Mouse (Mus musculus): ENCODE data around the gene Nup54.

Gene Nup54

GRCm38 (mm10) chr5:92435025-92435584, at the start of gene Nup54:
TSS of gene Nup54 (minus strand) at chr5:92435219.
- DNase-seq (ENCODE audit: low read depth, low spot score), result peak; percentile 98

DNA sequence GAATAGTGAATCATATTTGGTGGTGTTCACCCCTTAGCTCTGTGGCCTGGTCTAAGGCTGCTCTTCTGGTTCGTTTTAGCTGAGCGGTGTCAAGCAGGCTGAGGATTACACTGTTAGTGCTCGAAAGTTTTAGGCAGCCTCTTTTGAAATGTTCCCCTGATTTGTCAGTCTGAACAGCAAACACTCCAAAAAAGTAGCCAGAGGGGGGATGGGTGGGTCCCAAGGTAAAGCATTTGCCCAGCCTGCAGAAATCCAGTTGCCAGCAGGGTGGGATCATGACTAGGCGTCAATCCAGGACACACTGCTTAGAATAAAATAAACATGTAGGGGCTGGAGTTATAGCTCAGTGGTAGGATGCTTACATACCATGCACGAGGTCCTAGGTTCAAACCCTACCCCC, 37.8 kb upstream of the Nup54 start:
- no peak for DNase-seq (ENCODE audit: low read depth, low spot score)

- DNase-seq (ENCODE audit: low read depth, low spot score), result no peak
Measured at GRCm38 (mm10) chr5:92471531-92471930, 36.5 kb upstream of the Nup54 start.

DNA sequence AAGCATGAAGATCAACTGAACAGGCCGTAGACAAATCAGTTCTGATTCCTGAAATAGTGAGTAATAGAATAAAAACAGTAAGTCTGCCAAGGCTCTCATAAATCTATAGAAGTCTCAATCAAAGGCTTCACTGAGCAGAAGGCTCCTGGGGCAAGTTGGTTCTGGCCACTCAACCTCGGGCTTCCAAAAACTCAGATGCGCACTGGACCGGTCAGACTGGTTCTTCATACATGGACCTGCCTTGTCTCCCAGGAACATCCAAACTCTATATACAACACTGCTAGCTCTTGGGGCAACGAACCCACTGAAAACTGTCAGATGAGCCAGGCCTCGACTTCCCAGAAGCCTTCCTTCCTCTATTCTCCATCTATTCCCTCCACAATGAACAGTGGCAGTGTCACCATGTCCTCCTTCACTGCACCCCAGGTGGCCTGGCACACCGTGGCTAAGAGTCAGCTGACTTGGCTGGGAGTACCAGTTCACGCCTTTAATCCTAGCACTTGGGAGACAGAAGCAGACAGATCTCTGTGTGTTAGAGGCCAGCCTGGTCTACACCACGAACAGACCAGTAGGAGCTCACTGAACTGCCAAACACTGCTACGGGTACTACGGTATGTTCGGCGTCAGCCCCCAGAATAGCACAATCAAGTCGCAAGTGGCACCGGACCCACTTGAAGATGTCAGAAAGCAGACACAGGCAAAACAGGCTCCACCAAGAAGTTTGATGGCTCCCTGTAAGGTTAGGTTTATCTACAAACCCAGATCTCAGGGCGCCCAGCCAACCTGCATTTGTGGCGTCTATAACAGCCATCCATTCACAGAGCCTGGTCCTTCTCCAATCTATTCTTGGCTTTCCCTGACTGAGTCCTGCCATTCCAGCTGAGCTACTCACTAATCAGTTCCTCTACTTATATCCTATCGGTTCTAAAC, 34.4 kb upstream of the Nup54 start:
- DNase-seq (ENCODE audit: low read depth, low spot score), result no peak

DNA sequence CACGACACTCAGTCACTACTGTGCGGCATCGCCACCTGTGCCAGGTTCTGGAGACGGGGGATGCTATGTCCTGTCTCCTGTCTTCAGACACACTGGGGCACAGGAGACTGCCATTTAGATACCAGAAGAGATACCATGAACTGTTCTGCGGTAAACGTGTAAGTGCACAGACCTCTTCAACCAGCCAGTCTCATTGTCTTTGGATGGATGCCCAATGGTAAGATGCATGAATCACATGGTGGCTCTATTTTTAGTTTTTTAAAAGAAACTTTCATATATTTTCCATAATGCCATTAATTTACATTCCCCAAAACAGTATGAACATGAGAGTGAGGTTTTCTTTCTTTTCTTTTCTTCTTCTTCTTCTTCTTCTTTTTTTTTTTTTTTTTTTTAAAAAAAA, 33.2 kb upstream of the Nup54 start:
- DNase-seq (ENCODE audit: low read depth, low spot score), result no peak

- no peak for DNase-seq (ENCODE audit: low read depth, low spot score)
Measured at GRCm38 (mm10) chr5:92467102-92467766, 32.2 kb upstream of the Nup54 start.

- no peak for DNase-seq (ENCODE audit: low read depth, low spot score)
Measured at GRCm38 (mm10) chr5:92465511-92465910, 30.5 kb upstream of the Nup54 start.

DNA sequence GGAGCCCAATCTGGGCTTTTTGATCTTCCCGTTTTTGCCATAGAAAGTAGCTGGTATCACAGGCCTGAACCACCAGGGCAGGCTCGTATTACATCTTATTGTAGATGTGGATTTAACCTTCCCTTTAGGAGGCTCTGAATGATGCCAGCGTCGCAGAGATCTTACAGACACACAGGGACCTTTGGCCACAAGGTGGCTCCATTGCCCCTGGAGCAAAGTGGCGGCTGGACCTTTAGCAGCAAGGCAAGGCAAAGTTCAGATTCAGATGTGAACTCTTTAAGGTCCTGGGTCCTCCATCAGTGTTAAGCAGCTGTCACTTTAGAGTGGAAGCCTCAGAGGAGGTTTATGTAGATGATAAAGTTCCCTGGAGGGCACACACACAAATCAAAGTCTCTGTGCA, 26.3 kb upstream of the Nup54 start:
- peak; percentile 57 for DNase-seq (ENCODE audit: low read depth, low spot score)

GRCm38 (mm10) chr5:92458726-92459125, 23.7 kb upstream of the Nup54 start:
- no peak for DNase-seq (ENCODE audit: low read depth, low spot score)

- no peak for DNase-seq (ENCODE audit: low read depth, low spot score)
Measured at GRCm38 (mm10) chr5:92457410-92457809, 22.4 kb upstream of the Nup54 start.

- DNase-seq (ENCODE audit: low read depth, low spot score), result no peak
Measured at GRCm38 (mm10) chr5:92452876-92453275, 17.9 kb upstream of the Nup54 start.

DNA sequence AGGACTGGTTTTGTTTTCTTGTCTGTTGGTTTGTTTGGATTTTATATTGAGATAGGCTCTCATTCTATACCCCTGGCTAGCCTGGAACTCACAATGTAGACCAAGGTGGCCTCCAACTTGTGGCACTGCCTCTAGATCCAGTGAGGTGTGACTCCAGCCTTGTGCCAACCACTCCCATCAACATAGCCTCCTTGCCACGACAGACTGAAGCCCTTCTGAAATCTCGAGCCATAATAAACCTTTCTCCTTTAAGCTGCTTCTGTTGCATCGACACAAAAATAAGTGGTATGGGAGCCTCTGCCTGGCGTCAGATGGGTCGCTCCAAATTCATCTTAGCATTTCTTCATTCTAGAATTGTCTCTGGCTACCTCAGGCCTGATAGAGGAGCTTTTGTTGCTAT, 11.7 kb upstream of the Nup54 start:
- no peak for DNase-seq (ENCODE audit: low read depth, low spot score)

- DNase-seq (ENCODE audit: low read depth, low spot score), result no peak
Measured at GRCm38 (mm10) chr5:92445016-92445415, 10.0 kb upstream of the Nup54 start.

DNA sequence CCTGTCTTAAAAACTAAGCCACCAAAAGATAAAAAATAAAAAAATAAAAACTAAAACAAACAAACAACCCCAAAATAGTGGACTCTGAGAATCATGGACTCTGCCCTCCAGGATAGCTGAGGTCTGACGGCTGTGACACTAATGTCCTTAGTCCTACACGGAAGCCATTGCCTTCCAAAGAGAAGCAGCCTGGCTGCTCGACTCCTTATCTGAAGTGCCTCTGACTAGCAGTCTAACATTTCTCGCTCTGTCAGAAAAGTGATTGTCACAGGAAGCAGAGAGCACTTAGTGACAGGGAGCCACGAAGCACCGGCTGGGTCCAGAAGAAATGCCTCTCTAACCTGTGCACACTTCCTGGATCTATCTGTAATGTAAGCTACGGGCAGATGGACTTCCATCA, 7.9 kb upstream of the Nup54 start:
- DNase-seq (ENCODE audit: low read depth, low spot score), result no peak

DNA sequence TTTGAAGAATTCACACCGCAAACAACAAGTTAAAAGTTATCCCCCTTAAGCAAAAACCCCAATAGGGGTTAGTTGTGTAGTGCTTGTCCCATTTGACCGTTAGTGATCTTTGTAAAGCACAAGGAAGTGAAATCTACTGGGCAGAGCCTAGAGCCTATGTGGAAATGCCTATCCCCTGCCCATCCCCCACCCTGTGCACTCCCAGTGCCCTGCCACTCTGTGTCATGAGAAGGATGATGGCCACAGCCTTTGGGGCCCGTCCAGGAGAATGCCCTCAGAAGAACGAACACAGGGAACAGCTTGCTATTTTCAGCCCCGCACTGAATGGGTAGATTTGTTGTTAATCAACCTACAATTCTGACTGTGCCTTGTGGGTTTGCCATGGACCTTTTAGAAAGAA, 6.5 kb upstream of the Nup54 start:
- DNase-seq (ENCODE audit: low read depth, low spot score), result no peak

- DNase-seq (ENCODE audit: low read depth, low spot score), result no peak
Measured at GRCm38 (mm10) chr5:92438540-92438939, 3.5 kb upstream of the Nup54 start.

DNA sequence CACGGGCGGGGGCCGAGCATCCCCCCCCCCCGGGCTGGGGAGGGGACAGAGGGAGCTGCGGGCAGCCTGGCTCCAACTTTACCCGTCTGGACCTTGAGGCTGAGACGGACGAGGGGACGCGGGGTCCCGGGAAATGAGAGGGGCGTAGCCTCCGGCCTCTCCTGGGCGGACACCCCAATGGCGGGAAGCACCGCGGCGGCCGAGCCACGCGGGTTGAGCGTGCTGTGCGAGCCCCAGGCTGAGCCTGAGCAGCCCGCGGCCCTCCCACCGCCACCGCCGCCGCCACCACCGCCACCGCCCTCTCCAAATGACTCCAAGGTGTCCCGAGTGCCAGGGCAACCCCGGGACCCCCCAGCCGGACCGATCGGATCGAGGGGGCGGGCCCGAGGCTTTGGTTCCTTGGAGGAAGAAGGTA, 441 bp downstream of the Nup54 start:
- peak; percentile 28 for DNase-seq (ENCODE audit: low read depth, low spot score)

DNA sequence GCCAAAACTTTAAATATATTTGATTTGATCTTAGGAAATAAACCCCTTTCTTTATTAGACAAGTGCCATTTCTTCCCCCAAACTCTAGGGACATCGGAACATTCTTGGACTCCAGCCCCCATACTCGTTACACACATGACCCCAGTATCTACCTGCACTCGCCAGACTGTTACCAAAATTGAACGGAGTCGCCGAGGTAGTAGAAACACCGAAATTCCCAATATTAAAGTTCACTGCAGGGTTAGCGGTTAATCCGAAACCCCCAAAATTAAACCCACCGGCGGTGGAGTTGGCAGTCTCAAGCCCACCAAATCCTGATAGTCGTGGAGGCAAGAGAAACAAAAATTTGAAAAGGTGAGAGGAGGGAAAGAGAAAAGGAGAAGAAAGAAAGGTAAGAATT, 949 bp downstream of the Nup54 start:
- DNase-seq (ENCODE audit: low read depth, low spot score), result peak; percentile 38

- no peak for DNase-seq (ENCODE audit: low read depth, low spot score)
Measured at GRCm38 (mm10) chr5:92431611-92432010, 3.4 kb downstream of the Nup54 start.

DNA sequence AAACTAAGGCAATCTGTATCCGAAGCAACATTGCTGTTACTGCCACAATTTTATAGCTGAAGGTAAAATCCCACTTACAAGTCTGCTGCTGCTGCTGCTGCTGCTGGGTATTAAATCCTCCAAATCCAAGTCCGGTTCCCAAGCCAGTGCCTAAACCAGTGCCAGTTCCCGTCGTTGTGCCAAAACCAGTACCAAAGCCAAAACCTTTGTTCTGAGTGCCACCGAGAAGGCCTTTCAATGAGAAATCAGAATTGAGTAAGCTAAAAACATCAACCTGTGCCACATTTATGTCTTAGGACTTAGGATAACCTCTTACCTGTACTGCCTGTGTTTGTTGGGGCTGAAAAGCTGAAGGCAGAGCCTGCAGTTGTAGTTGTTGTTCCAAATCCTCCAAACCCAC, 4.3 kb downstream of the Nup54 start:
- no peak for DNase-seq (ENCODE audit: low read depth, low spot score)

GRCm38 (mm10) chr5:92424126-92424525, 10.9 kb downstream of the Nup54 start:
- no peak for DNase-seq (ENCODE audit: low read depth, low spot score)

DNA sequence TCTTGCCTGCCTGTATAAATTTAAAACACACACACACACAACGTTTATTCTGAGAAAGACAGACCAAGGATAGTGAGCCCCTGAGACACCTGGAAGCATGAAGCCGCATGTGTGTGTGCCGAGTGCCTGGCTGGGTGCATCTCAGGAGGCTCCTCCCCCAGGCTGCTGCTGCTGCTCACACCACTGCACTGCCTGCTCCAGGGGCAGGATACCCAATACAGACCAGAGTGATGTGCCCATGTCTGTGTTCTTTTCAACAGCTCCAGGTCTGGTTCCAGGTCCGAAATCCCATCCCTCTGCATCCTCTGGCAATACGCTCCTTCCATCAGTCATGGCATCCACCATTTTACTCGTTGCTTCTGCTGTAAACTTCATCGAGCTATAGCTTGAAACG, 21.0 kb downstream of the Nup54 start:
- DNase-seq (ENCODE audit: low read depth, low spot score), result no peak

Data from ES-CJ7 (cell line).